Mouse (Mus musculus) heart, embryonic 11.5 days (tissue): ENCODE results near the gene Zfand6. TPM values are rescaled to one million over a fixed set of nuclear protein-coding genes. Genes with fewer than 3 reads are reported as not detected.

Experiments used
- ATAC-seq: fragments of 200-750 bp; cut with Nextera tagmentation; replicated peaks from 2 replicates; pipeline ENCODE4 v1.8.0; 2017; ENCODE audit warnings: moderate library complexity; ENCODE audit not compliant: insufficient number of reproducible peaks, low FRiP score, low TSS enrichment
- H3K27ac ChIP-seq: fragments of 300-500 bp; sonication (generic); 2 replicates; pipeline ENCODE4 v1.5.1; 2014; ENCODE audit warnings: mild to moderate bottlenecking, low read depth, low read length
- H3K27me3 ChIP-seq: fragments of 300-500 bp; sonication (generic); 2 replicates; pipeline ENCODE4 v1.6.1; 2014; ENCODE audit warnings: mild to moderate bottlenecking, low read length, mixed read lengths; ENCODE audit not compliant: control insufficient read depth, insufficient read depth
- H3K36me3 ChIP-seq: fragments of 300-500 bp; sonication (generic); 2 replicates; pipeline ENCODE4 v1.6.1; 2014; ENCODE audit warnings: mild to moderate bottlenecking, low read length, moderate library complexity, mixed read lengths; ENCODE audit not compliant: control insufficient read depth, insufficient read depth
- H3K4me1 ChIP-seq: fragments of 300-500 bp; sonication (generic); 2 replicates; pipeline ENCODE4 v1.6.1; 2014; ENCODE audit warnings: low read length; ENCODE audit not compliant: control insufficient read depth, insufficient read depth
- H3K4me2 ChIP-seq: fragments of 300-500 bp; sonication (generic); 2 replicates; pipeline ENCODE4 v1.6.1; 2014; ENCODE audit warnings: mild to moderate bottlenecking, moderate library complexity
- H3K4me3 ChIP-seq: fragments of 300-500 bp; sonication (generic); 2 replicates; pipeline ENCODE4 v1.5.1; 2014; ENCODE audit warnings: low read depth, low read length
- H3K9ac ChIP-seq: fragments of 300-500 bp; sonication (generic); 2 replicates; pipeline ENCODE4 v1.6.1; 2014; ENCODE audit warnings: mild to moderate bottlenecking, low read depth, low read length, moderate library complexity
- H3K9me3 ChIP-seq: fragments of 300-500 bp; sonication (generic); replicated peaks from 2 replicates; pipeline ENCODE4 v1.6.1; 2016; ENCODE audit warnings: low read length; ENCODE audit not compliant: control insufficient read depth
- WGBS: fragments of 180-500 bp; shearing (Covaris S2); extraction: QIAGEN DNeasy Blood & Tissue Kit; methylation state at CpG from one replicate; pipeline ENCODE4 v1.1.7; 2014; ENCODE audit not compliant: insufficient replicate concordance; 5-methylcytosine and 5-hydroxymethylcytosine counted together
- polyA plus RNA-seq: library from polyadenylated mRNA; unstranded; fragments of >200 nt; fragmentation: Nextera tagmentation; extraction: Ambion mirVana; gene quantifications from 2 replicates; pipeline ENCODE4 v1.2.1, GENCODE M21; 2014

Zfand6 gene
- polyA plus RNA-seq, 1 experiment from 2014 or later: 169 TPM

DNA sequence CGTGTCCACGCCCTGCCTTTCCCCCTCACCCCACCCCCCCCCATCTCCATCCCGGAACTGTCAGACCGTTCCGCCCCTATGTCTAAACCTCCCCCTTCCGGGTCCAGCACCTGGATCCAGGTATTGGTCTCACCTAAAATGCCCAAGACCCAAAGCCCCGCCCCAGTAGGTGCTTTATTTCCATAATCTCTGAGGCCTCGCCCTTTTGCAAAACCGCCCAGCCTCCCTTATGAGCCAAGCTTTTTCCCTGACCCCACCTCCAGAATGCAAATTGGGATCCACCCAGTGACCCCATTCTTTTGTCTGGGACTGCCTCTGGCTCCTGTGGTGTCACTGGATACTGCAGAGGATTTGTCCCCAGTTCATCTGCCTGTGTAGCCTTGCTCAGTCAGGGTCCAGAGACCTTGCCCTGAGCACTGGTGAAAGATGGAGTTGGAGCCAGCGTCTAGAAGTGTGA, 83.4 kb downstream of the Zfand6 start, which contains the start of gene Fah:
TSS of gene Fah (minus strand) at position 430 of the 457 bp plus-strand sequence.
- Histone ChIP-seq H3K36me3 (no peaks in the 10 kb centered on the region), H3K4me1 (no peaks in the 10 kb centered on the region), H3K4me3 (peak within 1 kb of the TSS; percentile 52), H3K4me2 (peak within 1 kb of the TSS; percentile 88), H3K9ac (peak within 1 kb of the TSS; percentile 66), H3K27me3 (no peaks in the 10 kb centered on the region), H3K27ac (no peak within 1 kb of the TSS), H3K9me3 (no peaks in the 10 kb centered on the region)
- under 1% methylated on average over 10 of the region's 10 CpGs for WGBS
- ATAC-seq: peak; percentile 41; the same call in 1 of the 2 replicates

GRCm38 (mm10) chr7:84605704-84606292, 84.0 kb downstream of the Zfand6 start:
- Histone ChIP-seq H3K4me2 (peak overlapping the region; percentile 88), H3K9ac (peak overlapping the region; percentile 66), H3K27me3 (no peaks in the 10 kb centered on the region), H3K9me3 (no peaks in the 10 kb centered on the region), H3K4me1 (no peaks in the 10 kb centered on the region), H3K27ac (no peak overlapping the region), H3K36me3 (no peaks in the 10 kb centered on the region), H3K4me3 (peak overlapping the region; percentile 52)
- peak; percentile 91 for ATAC-seq
- under 1% methylated on average over 36 of the region's 36 CpGs for WGBS

DNA sequence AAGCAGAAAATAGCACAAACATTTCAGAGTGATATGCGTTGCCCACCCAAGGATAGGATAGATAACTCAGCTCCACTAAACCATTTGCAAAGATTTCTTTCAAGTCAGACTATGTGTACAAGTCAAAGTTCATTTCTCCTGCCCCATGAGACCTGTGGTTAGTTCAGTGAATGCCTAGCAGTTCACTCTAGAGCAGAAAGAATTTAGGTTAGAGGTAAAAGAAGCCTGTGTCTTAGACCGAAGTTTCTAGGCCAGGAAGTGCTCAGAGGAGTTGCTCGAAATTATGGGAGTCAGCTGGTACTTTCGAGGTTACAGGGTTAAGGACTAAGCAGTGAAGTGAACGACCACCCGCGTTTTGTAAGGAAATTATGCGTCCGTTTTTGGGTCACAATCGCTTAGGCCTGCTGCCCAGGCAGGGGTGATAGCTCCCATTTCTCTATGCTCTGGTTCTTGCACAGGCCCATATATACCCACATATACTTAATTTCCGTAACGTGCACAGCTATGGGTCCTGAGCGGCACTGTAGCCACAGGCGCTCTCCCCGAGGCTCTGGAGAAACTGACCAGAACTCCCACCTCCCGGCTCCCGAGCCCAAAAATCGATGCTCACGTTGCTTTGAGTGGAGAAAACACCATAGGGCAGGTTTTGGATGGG, 84.6 kb downstream of the Zfand6 start:
- 9% methylated on average over 19 of the region's 19 CpGs for WGBS
- no peak for ATAC-seq
- peak overlapping the region; percentile 52 for H3K4me3 ChIP-seq

GRCm38 (mm10) chr7:84604501-84604900, 85.3 kb downstream of the Zfand6 start:
- Histone ChIP-seq H3K4me3 (no peak overlapping the region), H3K27me3 (no peaks in the 10 kb centered on the region), H3K4me2 (no peak overlapping the region), H3K36me3 (no peaks in the 10 kb centered on the region), H3K27ac (no peak overlapping the region), H3K9ac (no peak overlapping the region), H3K9me3 (no peaks in the 10 kb centered on the region), H3K4me1 (no peaks in the 10 kb centered on the region)
- ATAC-seq: no peak
- 71% methylated on average over 3 of the region's 3 CpGs for WGBS

More for the DNA sequence above, 84.6 kb downstream of the Zfand6 start:
- Histone ChIP-seq H3K4me2 (peak overlapping the region; percentile 88), H3K9ac (peak overlapping the region; percentile 66), H3K27ac (no peak overlapping the region), H3K27me3 (no peaks in the 10 kb centered on the region), H3K36me3 (no peaks in the 10 kb centered on the region), H3K4me1 (no peaks in the 10 kb centered on the region), H3K9me3 (no peaks in the 10 kb centered on the region)

GRCm38 (mm10) chr7:84601331-84601730, 88.4 kb downstream of the Zfand6 start:
- ATAC-seq: no peak
- H3K9ac ChIP-seq: no peak overlapping the region
- H3K27me3 ChIP-seq: no peaks in the 10 kb centered on the region
- no peaks in the 10 kb centered on the region for H3K9me3 ChIP-seq
- H3K4me1 ChIP-seq: no peaks in the 10 kb centered on the region
- H3K36me3 ChIP-seq: no peaks in the 10 kb centered on the region
- WGBS: 71% methylated on average over 3 of the region's 3 CpGs
- H3K4me2 ChIP-seq: no peak overlapping the region
- H3K27ac ChIP-seq: no peak overlapping the region
- H3K4me3 ChIP-seq: no peak overlapping the region

GRCm38 (mm10) chr7:84600631-84601030, 89.1 kb downstream of the Zfand6 start:
- no peaks in the 10 kb centered on the region for H3K27me3 ChIP-seq
- no peak overlapping the region for H3K9ac ChIP-seq
- no peaks in the 10 kb centered on the region for H3K36me3 ChIP-seq
- H3K27ac ChIP-seq: no peak overlapping the region
- H3K9me3 ChIP-seq: no peaks in the 10 kb centered on the region
- no peak overlapping the region for H3K4me2 ChIP-seq
- ATAC-seq: no peak
- no peaks in the 10 kb centered on the region for H3K4me1 ChIP-seq
- no peak overlapping the region for H3K4me3 ChIP-seq
- WGBS: 90% methylated on average over 2 of the region's 2 CpGs

DNA sequence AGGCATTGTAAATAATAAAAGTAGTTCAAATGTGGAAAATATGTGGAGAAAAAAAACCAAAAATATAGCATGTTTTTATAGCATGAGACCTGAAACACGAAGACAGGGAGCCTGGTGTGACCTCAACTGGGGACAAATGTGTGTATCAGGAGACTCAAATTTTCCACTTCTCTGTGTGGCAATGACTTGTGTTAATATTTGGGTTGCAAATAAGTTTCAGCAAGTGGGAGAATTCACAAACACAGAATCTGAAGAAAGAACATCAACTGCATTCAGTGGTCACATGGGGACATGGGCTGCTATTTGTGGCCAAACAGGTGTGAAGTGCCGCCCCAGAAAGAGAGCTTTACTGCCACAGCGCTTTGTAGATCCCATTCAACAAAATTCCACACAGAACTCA, 93.1 kb downstream of the Zfand6 start:
- Histone ChIP-seq H3K9ac (no peak overlapping the region), H3K36me3 (no peaks in the 10 kb centered on the region), H3K4me2 (no peak overlapping the region), H3K4me1 (no peaks in the 10 kb centered on the region), H3K9me3 (no peaks in the 10 kb centered on the region), H3K27me3 (no peaks in the 10 kb centered on the region), H3K27ac (no peak overlapping the region), H3K4me3 (no peak overlapping the region)
- no peak for ATAC-seq
- WGBS: 73% methylated on average over 3 of the region's 3 CpGs

GRCm38 (mm10) chr7:84596002-84596401, 93.8 kb downstream of the Zfand6 start:
- H3K36me3 ChIP-seq: no peaks in the 10 kb centered on the region
- H3K9ac ChIP-seq: no peak overlapping the region
- H3K27ac ChIP-seq: no peak overlapping the region
- H3K4me2 ChIP-seq: no peak overlapping the region
- ATAC-seq: no peak
- no peaks in the 10 kb centered on the region for H3K9me3 ChIP-seq
- H3K27me3 ChIP-seq: no peaks in the 10 kb centered on the region
- no peak overlapping the region for H3K4me3 ChIP-seq
- whole genome bisulfite sequencing: 84% methylated on average over 3 of the region's 3 CpGs
- no peaks in the 10 kb centered on the region for H3K4me1 ChIP-seq

DNA sequence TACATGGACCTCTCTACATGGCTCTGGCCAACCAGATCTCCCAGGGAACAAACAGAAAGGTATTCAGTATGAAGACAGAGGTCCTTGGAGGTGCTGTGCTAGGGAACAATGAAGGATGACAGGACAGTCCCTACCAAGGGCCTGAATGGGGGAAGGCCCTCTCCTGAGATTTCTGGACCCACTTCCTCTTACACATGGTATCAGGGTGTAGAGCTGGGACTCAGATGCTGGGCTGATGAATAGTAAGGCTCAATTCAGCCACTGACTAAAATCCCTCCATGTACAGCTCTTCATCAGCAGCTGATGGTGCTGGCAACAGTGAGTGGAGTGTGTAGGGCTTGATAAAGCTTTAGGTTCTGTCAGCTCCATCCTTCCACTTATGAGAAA, 94.8 kb downstream of the Zfand6 start:
- Histone ChIP-seq H3K9ac (no peak overlapping the region), H3K27ac (no peak overlapping the region), H3K4me1 (no peaks in the 10 kb centered on the region), H3K27me3 (no peaks in the 10 kb centered on the region), H3K4me2 (no peak overlapping the region), H3K36me3 (no peaks in the 10 kb centered on the region), H3K4me3 (no peak overlapping the region), H3K9me3 (no peaks in the 10 kb centered on the region)
- no peak for ATAC-seq
